Mouse (Mus musculus): Measurements from ENCODE around the gene Entpd8. TPM values are rescaled to one million over a fixed set of nuclear protein-coding genes. Genes with fewer than 3 reads are reported as not detected.

The Entpd8 gene
- polyA plus RNA-seq, 1 experiment from 2014 or later, result 0.16 TPM

DNA sequence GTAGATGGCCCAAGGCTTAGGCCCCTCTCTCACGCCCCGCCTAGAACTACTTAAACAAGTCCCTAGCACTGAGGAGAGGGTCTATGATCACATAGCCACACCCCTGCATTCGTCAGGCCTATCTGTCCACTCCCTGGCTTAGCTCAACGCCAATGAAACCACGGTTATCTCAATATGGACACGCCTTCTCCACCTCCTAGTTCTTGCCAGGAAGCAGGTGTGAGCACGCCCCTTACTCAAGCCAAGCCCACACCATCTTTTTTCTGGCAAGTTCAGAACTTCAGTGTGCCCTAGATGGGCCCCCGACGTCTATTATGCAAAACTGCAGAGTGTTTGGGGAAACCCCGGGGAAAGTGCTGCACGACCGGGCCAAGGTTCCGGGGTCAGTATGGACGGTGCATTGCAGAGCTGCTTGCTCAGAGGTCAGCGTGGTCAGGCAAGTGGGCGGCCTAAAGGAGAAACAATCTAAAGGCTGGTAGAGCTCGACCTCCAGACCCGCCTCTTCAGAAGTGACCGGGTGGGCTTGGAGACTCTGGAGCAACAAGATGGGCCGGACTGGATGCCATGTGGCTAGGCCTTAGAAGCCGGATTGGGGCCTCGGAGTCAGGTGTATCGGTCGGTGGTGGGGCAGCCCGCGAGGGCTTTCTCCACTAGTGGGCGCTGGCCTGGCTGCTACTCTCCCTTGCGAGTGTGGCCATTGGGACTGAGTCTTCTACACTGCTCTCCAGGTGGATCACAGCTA, 15.2 kb downstream of the Entpd8 start, which contains the start of gene Noxa1:
TSS of gene Noxa1 (minus strand) at position 41 of the 742 bp plus-strand sequence.
- peak; percentile 23 for DNase-seq (ENCODE audit: low spot score)

DNA sequence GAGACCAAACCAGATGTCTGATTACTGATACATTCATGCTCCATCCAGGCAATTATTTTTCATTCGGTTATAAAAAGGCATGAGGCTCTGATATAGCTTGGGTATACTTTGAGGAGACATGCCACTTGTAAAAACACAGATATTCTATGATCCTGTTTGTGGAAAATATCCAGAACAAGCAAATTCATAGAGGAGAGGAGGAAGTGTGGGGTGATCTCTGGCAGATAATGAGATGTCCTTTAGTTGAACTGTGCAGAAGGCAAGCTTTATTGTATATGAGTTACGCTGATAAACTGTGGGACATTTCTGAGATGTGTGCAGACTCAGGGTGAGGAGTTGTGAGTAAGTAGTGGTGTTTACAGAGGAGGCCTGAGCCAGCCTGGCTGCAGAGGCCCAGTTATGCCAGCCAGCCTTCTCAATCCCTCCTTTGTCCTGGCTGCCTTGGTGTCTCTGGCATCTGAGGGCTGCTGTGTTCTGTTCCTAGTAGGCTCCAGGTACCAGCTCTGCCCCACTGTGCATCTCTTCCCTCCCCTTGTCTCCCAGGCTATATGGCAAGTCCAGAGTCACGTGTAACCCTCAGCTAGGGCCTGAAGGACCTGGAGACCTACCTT, 18.0 kb downstream of the Entpd8 start:
- DNase-seq (ENCODE audit: low spot score), result no peak

DNA sequence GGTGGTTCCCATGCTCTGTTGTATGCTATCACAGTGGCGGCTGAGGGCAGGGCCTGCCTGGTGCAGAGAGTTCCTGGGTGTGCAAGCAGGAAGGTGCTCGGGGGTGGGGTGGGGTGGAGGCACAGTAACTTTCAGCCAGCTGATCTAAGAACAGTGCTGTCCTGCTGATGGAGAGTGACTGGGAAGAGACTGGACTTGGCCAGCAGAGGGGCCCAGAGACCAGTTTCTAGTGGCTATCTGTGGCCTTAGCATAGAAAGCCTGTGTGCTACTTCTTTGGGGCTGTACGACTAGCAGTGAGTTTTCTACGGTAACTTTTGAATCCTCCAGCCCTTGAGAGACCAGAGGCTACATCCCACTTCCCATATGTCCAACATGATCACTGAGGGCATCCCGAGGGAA, 18.9 kb downstream of the Entpd8 start:
- no peak for DNase-seq (ENCODE audit: low spot score)

DNA sequence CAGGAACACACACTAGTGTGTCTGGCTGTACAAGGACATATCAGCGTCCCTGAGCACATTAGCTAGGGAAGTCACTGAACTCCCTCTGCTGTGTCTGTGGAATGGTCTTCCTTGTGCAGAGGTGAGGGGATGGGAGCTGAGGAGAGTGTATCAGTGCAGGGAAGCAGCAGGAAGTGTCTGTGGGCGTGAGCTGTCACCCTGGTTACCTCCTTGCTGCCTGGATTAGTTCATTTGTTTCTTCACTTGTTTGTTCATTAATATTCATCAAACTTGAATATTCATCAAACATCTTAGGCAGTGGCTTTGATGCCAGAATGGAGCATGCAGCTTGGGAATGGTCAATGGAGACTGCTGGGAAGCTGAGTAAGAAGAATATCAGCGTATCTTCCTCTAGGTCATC, 19.6 kb downstream of the Entpd8 start:
- DNase-seq (ENCODE audit: low spot score), result no peak

DNA sequence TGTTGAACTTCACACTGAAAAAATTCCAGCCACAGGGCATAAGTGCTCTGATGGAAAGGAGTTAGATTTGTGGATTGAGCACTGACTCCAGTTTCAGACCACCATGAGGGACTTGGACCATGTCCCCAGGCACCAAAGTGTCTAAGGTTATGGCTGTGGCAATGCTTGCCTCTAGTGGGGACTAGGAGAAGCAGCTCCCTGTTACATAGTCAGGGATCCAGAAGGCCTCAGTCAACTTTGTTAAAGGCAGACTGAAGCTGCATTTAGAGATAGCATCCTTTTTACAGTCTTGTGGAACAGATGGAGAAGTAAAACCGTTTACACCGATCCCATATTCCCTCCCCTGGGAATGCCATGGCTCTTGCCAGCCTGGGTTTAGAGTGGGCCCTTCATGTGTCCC, 24.0 kb downstream of the Entpd8 start:
- no peak for DNase-seq (ENCODE audit: low spot score)

DNA sequence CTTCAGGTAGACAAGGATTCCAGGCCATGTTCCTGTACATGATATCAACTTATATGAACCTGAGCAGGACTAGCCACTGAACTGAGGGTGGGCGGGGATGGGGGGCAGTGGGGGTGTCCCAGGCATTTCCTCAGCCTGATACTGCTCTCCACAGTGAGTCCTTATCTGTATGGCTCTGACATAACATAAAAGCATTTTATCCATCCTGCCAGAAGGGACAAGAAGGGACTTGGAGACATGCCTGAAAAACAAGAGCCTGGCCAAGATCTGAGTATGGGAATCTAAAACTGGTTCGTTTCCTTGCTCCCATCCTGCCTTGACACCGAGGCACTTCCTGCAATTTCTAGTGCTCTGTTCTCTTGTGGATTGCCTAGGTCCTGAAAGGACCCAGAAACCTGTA, 25.9 kb downstream of the Entpd8 start:
- DNase-seq (ENCODE audit: low spot score), result no peak

DNA sequence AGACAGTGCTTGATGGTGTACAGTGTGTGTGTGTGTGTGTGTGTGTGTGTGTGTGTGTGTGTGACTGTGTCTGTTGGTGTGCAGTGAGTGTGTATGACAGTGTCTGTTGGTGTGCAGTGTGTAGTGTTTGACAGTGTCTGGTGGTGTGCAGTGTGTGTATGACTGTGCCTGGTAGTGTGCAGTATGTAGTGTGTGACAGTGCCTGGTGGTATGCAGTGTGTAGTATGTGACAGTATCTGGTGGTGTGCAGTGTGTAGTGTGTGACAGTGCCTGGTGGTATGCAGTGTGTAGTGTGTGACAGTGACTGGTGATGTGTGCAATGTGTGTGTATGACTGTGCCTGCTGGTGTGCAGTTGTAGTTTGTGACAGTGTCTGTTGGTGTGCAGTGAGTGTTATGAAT, 29.4 kb downstream of the Entpd8 start:
- no peak for DNase-seq (ENCODE audit: low spot score)

DNA sequence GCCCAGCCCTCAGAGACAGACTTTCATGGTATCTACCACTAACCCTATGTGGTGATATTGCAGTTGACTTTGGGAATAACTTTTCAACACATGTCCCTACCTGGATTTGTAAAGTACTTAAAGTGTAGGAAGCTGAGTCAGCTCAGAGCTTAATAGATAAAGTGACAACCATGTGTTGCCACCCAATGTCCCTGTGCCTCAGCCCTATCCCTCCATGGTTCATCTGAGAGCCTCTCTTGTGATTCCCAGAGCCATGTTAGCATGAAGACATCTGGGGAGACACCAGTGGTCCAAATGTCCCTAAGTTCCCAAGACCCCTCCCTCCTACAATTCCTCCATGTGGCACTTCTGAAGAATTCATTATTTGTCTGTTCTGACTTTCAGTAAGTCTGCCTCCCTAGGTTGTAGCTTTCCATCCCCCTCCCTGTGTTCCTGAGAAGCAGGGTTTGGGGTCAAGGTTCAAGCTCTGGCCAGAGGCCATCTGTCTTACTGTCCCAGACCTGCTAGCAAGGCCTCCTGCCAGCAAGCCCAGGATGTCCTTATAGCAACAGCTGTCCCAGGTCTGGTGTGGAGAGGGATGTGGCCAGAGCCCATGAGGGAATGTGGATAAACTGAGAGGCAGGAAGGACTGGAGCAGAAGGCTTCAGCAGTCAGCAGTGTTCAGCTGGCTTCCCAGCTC, 30.5 kb downstream of the Entpd8 start:
- no peak for DNase-seq (ENCODE audit: low spot score)

DNA sequence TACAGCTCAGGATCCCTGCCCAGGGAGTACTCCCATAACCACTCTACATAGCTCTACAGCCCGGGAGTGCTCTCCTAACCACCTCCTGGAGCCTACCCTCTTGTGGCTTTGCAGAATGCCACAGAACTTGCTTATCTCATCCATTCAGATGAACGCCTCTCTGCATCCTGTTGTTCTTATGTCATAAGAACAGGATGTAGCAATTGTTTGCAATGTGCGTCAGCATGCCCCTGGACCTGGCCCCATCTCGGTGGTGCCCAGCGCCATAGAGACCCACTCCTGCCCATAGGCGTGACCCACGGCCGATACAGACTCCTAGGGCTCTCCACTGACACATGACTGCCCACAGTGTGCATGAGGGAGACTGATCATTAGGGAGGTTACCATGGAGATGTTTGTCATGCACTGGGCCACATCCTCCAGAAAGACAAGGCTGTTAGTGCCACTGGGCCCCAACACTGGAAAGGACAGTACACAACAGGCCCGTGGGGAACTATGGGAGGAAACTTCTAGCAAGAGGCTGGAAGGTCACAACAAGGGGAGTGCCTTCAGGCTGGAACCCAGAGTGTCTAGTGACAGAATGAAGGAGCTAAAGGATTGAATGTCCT, 31.2 kb downstream of the Entpd8 start:
- DNase-seq (ENCODE audit: low spot score), result peak; percentile 53

DNA sequence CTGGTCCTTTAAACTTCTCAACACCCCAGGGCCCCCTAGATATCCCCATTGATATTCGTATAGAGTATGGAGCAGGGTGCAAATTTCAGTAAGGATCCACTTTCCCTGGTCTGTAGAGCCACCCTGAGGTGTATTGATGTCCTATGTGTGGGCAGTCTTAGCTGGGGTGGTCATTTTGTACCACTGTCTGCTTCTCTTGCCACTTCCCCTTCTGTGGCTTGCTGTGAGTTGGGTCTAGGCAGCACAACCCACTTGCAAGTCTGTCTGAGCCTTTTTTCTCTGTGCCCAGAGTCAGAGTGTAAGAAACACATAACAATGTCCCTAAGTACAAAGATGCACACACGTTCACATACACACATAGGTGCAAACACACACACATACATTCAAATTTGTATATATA, 34.2 kb downstream of the Entpd8 start:
- DNase-seq (ENCODE audit: low spot score), result no peak

DNA sequence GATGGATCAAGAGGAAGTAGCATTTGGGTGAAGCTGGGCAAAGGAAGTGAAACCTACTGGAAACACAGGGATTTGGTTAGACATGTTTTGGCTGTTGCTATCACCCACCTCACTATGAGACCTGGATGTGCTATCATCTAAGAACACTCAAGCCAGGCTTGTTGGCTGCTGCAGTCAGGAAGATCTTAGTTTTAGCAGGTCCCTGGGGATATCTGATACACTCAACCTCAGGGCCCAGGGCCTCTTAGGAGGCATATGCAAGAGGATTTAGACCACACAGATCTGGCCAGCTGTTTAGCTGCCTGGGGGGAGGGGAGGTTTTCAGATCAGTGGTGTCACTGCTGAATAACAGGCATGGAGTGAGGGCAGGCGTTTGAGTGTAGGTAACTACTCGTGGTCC, 35.3 kb downstream of the Entpd8 start:
- DNase-seq (ENCODE audit: low spot score), result no peak

DNA sequence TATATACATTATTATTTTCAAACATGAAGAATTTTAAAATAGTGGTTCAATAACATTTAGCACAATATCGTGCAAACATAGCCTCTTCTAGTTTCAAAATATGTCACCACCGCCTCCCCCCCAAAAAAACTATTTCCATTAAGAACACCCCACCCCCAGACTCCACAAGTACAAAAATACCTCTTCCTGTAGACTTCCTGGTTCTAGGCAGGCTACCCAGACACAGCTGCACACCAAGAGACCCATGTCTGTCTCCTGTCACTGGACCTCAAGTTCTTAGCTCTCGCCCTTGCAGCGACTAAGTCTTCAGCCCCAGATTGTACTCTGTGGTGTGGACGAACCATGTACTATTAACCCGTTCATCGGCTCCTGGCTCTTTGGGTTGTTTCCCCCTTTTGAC, 40.9 kb downstream of the Entpd8 start:
- DNase-seq (ENCODE audit: low spot score), result no peak

DNA sequence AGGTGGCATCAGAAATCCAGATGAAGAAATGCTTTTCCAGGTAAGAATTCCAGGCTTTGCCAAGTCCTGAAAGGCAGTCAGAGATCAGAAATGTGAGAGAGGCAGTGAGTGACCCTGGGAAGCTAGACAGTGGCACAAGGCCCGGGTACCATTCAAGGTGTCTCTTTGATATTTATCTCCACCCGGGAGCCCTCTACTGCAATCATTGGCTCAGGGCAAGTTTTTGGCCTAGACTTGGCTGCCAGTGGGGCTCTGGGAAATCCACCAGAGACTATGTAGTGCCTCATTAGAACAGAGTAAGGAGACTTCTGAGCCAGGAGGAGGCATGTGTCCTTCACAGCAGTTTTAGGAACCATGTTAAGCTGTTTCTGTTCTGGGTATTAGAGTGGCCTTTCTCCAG, 42.6 kb downstream of the Entpd8 start:
- DNase-seq (ENCODE audit: low spot score), result no peak

DNA sequence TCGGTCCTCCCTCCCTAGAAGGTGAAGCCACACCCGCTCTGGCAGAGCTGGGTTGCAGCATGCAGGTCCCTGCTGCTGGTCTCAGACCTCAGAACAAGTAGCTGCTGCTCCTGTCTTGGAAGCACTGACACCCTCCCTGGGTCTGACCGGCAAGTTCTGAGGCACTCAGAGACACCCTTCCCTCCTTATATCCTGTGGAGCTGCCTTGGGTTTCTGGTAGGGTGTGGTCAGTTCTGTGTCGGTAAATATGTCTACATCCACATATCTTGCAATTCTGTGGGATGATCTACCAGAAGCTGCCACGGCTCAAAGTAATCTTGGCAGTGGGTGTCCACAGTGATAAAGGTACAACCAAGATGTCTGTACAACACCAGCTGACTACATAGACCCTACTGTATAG, 43.4 kb downstream of the Entpd8 start:
- no peak for DNase-seq (ENCODE audit: low spot score)

DNA sequence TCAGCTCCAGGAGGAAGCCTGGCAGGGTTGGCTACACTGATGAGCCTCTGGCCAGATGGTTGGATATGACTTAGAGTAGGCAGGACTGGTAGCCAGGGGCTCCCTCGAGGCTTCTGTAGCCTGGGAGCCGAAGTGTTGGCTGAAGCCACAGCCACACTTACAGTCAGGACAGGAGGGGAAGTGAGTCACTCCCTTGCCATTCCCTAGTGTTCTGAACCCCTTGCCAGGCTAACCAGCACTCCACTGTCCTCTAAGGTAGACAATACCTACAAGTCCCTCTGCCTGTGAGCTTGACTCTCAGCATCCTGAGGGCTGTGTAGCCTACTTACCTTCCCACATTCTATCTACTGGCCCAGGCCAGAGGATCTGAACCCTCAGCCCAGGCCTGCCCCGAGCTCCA, 44.3 kb downstream of the Entpd8 start:
- DNase-seq (ENCODE audit: low spot score), result no peak

DNA sequence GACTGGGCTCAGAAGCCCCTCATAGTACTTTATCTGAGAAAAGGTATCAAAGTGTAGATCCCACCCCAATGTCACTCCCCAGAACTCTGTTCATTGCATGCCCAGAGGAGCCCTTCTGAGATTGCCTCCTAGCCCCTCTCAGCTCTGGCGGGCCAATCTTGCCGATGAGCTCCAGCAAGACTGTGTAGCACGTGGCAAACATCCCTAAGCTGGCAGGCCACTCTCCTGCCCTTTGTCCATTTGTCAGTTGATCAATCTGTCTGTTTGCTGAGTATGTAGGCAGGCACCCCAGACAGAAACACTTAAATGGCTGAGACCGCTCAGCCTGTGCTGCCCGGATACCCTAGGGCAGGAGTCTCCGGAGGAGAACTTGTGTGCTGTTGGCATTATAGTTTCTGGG, 45.0 kb downstream of the Entpd8 start:
- DNase-seq (ENCODE audit: low spot score), result no peak

DNA sequence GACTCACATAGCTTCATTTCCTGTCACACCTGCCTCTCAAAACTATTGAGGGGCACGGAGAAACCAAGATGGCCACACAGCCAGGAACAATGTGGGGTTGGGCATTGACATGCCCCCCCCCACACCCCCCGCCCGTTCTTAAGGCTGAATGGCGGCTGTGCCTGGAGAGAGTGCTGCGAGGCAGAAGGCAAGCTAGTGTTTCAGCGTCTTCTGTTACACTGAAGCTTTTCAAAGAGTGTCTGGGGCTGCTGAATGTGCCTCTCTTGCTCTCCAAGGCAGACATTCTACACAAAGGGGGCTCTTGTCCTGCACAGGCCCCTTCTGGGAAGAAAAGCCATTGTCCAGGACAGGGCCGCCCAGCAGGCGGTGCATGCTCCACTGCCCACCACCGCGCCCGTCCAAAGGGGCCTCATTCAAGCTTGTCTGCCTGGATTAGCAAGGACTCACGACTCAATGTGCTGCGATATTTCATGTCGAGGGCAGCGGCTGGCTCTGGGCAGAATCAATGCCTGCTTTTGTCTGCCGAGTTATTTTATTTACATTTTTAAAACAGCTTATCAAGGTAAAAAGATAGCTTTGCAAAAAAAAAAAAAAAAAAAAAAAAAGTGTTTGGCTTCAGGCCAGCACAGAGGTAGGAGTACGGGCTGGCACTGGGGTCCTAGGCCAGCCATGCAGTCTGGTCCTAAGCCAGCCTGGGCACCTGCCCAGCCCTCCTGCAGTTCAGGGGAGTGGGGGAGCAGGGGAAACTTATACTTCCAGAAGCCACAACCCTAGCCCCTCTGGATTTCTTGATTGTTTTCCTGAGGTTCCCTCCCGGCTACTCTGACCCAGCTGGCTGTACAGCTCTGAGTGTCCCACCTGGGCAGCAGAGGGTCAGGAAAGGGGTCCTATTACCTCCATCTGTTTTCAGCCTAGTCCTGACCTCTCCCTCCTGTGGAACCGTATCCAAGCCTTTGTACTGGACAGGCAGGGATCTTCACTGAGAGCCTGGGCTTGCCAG, 46.2 kb downstream of the Entpd8 start:
- DNase-seq (ENCODE audit: low spot score), result no peak

DNA sequence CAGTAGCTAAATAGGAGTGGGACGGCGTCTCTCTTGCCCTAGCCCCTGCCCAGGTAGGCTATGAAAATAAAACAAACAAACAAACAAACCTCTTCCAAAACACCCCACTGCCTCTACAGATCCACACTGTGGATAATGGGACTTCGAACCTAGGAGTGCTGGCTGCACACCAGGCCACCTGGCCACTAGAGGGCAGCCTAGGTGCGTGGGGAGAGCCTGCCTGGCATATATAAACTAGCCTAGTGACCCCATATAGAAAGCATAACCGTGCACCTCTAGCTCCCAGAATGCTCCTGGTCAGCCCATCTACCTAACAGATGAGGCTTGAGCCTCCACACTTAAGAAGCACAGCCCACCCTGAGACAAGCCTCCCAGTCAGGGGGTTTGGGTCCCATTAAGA, 47.1 kb downstream of the Entpd8 start:
- DNase-seq (ENCODE audit: low spot score), result peak; percentile 75

DNA sequence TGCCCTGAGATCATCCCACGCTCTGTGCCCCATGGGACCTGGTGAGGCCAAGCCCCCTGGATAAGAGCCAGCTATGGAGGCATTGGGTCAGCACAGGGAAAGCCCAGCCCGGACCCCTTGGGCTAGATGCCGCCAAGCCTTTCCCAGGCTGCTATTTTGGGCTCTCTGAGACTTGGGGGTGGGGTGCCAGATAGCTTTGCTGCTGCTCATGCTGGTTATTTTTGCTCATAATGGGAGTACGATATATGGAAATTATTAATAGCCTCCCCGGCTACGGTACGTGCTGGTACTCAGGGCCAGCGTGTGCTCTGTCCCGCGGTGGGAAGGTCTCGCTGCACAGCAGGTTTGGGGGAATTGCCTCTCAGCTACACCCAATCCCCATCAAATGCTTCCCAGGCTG, 48.0 kb downstream of the Entpd8 start:
- DNase-seq (ENCODE audit: low spot score), result no peak

DNA sequence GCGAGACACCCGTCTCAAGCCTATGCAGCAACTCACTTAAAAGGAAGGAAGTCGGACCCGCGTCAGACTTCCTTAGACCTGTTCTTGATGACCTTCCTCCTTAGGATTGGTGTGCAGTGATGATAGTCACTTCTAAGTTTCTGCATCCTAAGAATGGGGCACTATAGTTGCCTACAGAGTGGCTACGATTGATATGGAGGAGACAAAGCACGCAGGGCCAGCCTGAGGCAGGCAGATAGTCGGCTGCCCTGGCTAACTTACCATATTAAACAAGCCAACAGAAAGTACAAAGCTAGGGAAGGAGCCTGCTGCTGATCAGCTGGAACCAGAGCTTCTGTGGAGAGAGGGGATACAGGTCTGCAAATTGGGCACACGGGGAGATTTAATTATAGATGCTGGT, 51.5 kb downstream of the Entpd8 start:
- DNase-seq (ENCODE audit: low spot score), result no peak

Measured in thymus, postnatal 0 days (tissue).